ENCODE assay signal across 8 mouse cellular contexts in the genomic region with DNA sequence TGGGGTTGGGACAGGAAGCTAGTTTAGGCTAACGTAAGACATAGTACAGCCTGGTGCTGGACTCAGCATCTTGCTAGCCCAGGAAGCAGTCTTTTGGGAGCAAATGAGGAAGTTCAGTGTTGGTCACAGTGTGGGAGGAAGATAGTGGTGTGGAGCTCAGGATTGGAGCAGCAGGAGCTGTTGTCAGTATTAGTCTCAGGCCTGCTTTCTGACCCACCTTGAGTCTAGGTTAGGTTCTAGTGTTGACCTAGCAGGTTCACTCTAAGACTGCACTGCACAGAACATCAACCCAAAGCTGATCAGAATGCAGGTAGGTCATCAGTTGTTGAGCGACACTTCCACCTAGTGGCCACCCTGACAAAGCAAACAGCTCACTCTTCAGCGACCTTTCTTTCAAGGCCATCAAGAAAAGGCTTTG. TPM values are rescaled to one million over a fixed set of nuclear protein-coding genes. Genes with fewer than 3 reads are reported as not detected.
DNase-seq lines count a peak whose midpoint lies in the region; ATAC-seq and TF ChIP-seq lines count a peak whose summit lies in the region.

No protein-coding gene starts in this region.

- ATAC-seq in G1E (ENCODE audit: extremely low read depth, insufficient number of reproducible peaks, low FRiP score, poor library complexity, severe bottlenecking), result peak; percentile 45
- peak; percentile 18; the same call in 1 of the 2 replicates for ATAC-seq in heart, embryonic 15.5 days (replicated peaks; ENCODE audit: insufficient number of reproducible peaks, insufficient read depth, low FRiP score, low read depth)
- ATAC-seq in megakaryocyte-erythroid progenitor cell, adult 5-6 weeks (replicated peaks; ENCODE audit: low FRiP score, low TSS enrichment, poor library complexity, severe bottlenecking), result peak; percentile 46
- ATAC-seq in stomach, embryonic 14.5 days (ENCODE audit: insufficient number of reproducible peaks, insufficient read depth, low FRiP score, low read depth), result peak; percentile 73; the same call in 1 of the 2 replicates

- 42% methylated on average over 3 of the region's 3 CpGs for WGBS in heart, embryonic 15.5 days
- WGBS in stomach, embryonic 14.5 days, result 47% methylated on average over 3 of the region's 3 CpGs

- H3K27ac ChIP-seq in heart, embryonic 15.5 days, result peak overlapping the region; percentile 60
- no peak overlapping the region for H3K27ac ChIP-seq in stomach, embryonic 14.5 days (ENCODE audit: low read length)

- peaks cover 56% of the 10 kb centered on the region for H3K4me1 ChIP-seq in G1E (ENCODE audit: insufficient read depth, low read depth, low read length)
- H3K4me1 ChIP-seq in heart, embryonic 15.5 days (replicated peaks), result peaks cover 10% of the 10 kb centered on the region
- no peaks in the 10 kb centered on the region for H3K4me1 ChIP-seq in stomach, embryonic 14.5 days (ENCODE audit: control insufficient read depth, insufficient read depth, low read length)

- peak; percentile 71 to 73 for DNase-seq in B cell, adult 2 months
- DNase-seq in G1E (ENCODE audit: low spot score), result peak; percentile 58
- DNase-seq in cerebellum, adult 8-10 months, result peak; percentile 60
- peak; percentile 74 to 76 for DNase-seq in kidney, postnatal 25 days
- no peak for DNase-seq in gastrocnemius, postnatal 4 days (ENCODE audit: low spot score in 2 of 2)

- no peak overlapping the region for H3K4me2 ChIP-seq in heart, embryonic 15.5 days
- H3K4me2 ChIP-seq in stomach, embryonic 14.5 days (replicated peaks; ENCODE audit: low read depth, low read length), result no peak overlapping the region

- peak; percentile 39; the same call in 1 of the 2 replicates for TF ChIP-seq CTCF in G1E (IDR thresholded peaks at IDR 0.05; ENCODE audit: low read depth, low read length)

- no peaks in the 10 kb centered on the region for H3K9me3 ChIP-seq in G1E (replicated peaks)
- no peaks in the 10 kb centered on the region for H3K9me3 ChIP-seq in heart, embryonic 15.5 days (replicated peaks)
- H3K9me3 ChIP-seq in stomach, embryonic 14.5 days (ENCODE audit: control insufficient read depth, low read depth, low read length), result no peaks in the 10 kb centered on the region

- H3K4me3 ChIP-seq in G1E (ENCODE audit: low read depth, low read length), result no peak overlapping the region; the same call in 1 of the 2 replicates
- no peak overlapping the region for H3K4me3 ChIP-seq in heart, embryonic 15.5 days
- no peak overlapping the region for H3K4me3 ChIP-seq in stomach, embryonic 14.5 days (ENCODE audit: low read depth, low read length)

- no peak overlapping the region for H3K9ac ChIP-seq in heart, embryonic 15.5 days
- no peak overlapping the region for H3K9ac ChIP-seq in stomach, embryonic 14.5 days (replicated peaks; ENCODE audit: low read depth, low read length)

- peaks cover 98% of the 10 kb centered on the region for H3K36me3 ChIP-seq in G1E (replicated peaks)
- H3K36me3 ChIP-seq in heart, embryonic 15.5 days, result peaks cover 56% of the 10 kb centered on the region
- H3K36me3 ChIP-seq in stomach, embryonic 14.5 days (ENCODE audit: control insufficient read depth, insufficient read depth, low read length), result peaks cover 58% of the 10 kb centered on the region

- no peaks in the 10 kb centered on the region for H3K27me3 ChIP-seq in G1E (ENCODE audit: insufficient read depth, low read length)
- H3K27me3 ChIP-seq in heart, embryonic 15.5 days, result no peaks in the 10 kb centered on the region
- no peaks in the 10 kb centered on the region for H3K27me3 ChIP-seq in stomach, embryonic 14.5 days (ENCODE audit: control insufficient read depth, insufficient read depth, low read length)

RNA-seq across cellular contexts. Expression of a gene that starts 1.0 kb away (rescaled TPM):
- total RNA-seq in G1E (2014; fragmentation: Nextera tagmentation), result 66.2 and 69.5 TPM in 2 replicates
- 267 and 318 TPM in 2 replicates for total RNA-seq in G1E (2017)
- polyA plus RNA-seq in G1E (2012), result 461 and 527 TPM in 2 replicates
- polyA plus RNA-seq in heart, embryonic 15.5 days (2015; fragmentation: Nextera tagmentation; extraction: Ambion mirVana), result 6.5 and 18.3 TPM in 2 replicates
- 151 and 153 TPM in 2 replicates for total RNA-seq in megakaryocyte-erythroid progenitor cell, adult 5-6 weeks (2014; fragmentation: Nextera tagmentation)
- 220 and 247 TPM in 2 replicates for total RNA-seq in megakaryocyte-erythroid progenitor cell, adult 5-6 weeks (2017)
- 8.2 and 8.3 TPM in 2 replicates for polyA plus RNA-seq in stomach, embryonic 14.5 days (2014; fragmentation: Nextera tagmentation; extraction: Ambion mirVana)
- 1 to 10 TPM; 5.3 to 5.4 TPM for total RNA-seq in gastrocnemius, postnatal 4 days (2021)

RNA-seq across cellular contexts. Expression of a gene that starts 19.5 kb away (rescaled TPM):
- 301 and 356 TPM in 2 replicates for total RNA-seq in G1E (2014; fragmentation: Nextera tagmentation)
- 267 and 279 TPM in 2 replicates for total RNA-seq in G1E (2017)
- polyA plus RNA-seq in G1E (2012), result 136 and 224 TPM in 2 replicates
- polyA plus RNA-seq in heart, embryonic 15.5 days (2015; fragmentation: Nextera tagmentation; extraction: Ambion mirVana), result 168 and 203 TPM in 2 replicates
- total RNA-seq in megakaryocyte-erythroid progenitor cell, adult 5-6 weeks (2014; fragmentation: Nextera tagmentation), result 183 and 212 TPM in 2 replicates
- total RNA-seq in megakaryocyte-erythroid progenitor cell, adult 5-6 weeks (2017), result 309 and 310 TPM in 2 replicates
- polyA plus RNA-seq in stomach, embryonic 14.5 days (2014; fragmentation: Nextera tagmentation; extraction: Ambion mirVana), result 201 and 210 TPM in 2 replicates
- 100 to 1,000 TPM; 122 to 129 TPM for total RNA-seq in gastrocnemius, postnatal 4 days (2021)

RNA-seq across cellular contexts. Expression of a gene that starts 24.3 kb away (rescaled TPM):
- total RNA-seq in G1E (2014; fragmentation: Nextera tagmentation), result 2.6 and 6.1 TPM in 2 replicates
- total RNA-seq in G1E (2017), result 1.6 and 2.7 TPM in 2 replicates
- 1.2 TPM in 2 replicates for polyA plus RNA-seq in G1E (2012)
- 17.4 and 18.0 TPM in 2 replicates for polyA plus RNA-seq in heart, embryonic 15.5 days (2015; fragmentation: Nextera tagmentation; extraction: Ambion mirVana)
- total RNA-seq in megakaryocyte-erythroid progenitor cell, adult 5-6 weeks (2014; fragmentation: Nextera tagmentation), result 0.57 and 1.9 TPM in 2 replicates
- total RNA-seq in megakaryocyte-erythroid progenitor cell, adult 5-6 weeks (2017), result 3.4 TPM in 1 of 2 replicates, not detected in the other
- 9.6 and 11.5 TPM in 2 replicates for polyA plus RNA-seq in stomach, embryonic 14.5 days (2014; fragmentation: Nextera tagmentation; extraction: Ambion mirVana)
- total RNA-seq in gastrocnemius, postnatal 4 days (2021), result 10 to 100 TPM; 18.4 to 19.5 TPM

RNA-seq across cellular contexts. Expression of a gene that starts 24.3 kb away (rescaled TPM):
- 16.6 and 30.0 TPM in 2 replicates for total RNA-seq in G1E (2014; fragmentation: Nextera tagmentation)
- 17.8 and 21.0 TPM in 2 replicates for total RNA-seq in G1E (2017)
- polyA plus RNA-seq in G1E (2012), result 19.2 and 23.9 TPM in 2 replicates
- polyA plus RNA-seq in heart, embryonic 15.5 days (2015; fragmentation: Nextera tagmentation; extraction: Ambion mirVana), result 29.9 TPM in 2 replicates
- 11.1 TPM in 2 replicates for total RNA-seq in megakaryocyte-erythroid progenitor cell, adult 5-6 weeks (2014; fragmentation: Nextera tagmentation)
- total RNA-seq in megakaryocyte-erythroid progenitor cell, adult 5-6 weeks (2017), result 5.4 and 6.5 TPM in 2 replicates
- 15.3 and 19.6 TPM in 2 replicates for polyA plus RNA-seq in stomach, embryonic 14.5 days (2014; fragmentation: Nextera tagmentation; extraction: Ambion mirVana)
- total RNA-seq in gastrocnemius, postnatal 4 days (2021), result 10 to 100 TPM; 17.1 to 23.6 TPM

RNA-seq across cellular contexts. Expression of a gene that starts 27.9 kb away (rescaled TPM):
- total RNA-seq in G1E (2014; fragmentation: Nextera tagmentation) (29.4 and 29.5 TPM in 2 replicates), G1E (2017) (11.6 and 14.4 TPM in 2 replicates)
- polyA plus RNA-seq in G1E (2012), result 23.9 and 24.3 TPM in 2 replicates
- polyA plus RNA-seq in heart, embryonic 15.5 days (2015; fragmentation: Nextera tagmentation; extraction: Ambion mirVana), result 37.9 and 39.1 TPM in 2 replicates
- total RNA-seq in megakaryocyte-erythroid progenitor cell, adult 5-6 weeks (2014; fragmentation: Nextera tagmentation), result 15.0 and 17.0 TPM in 2 replicates
- 8.5 and 11.5 TPM in 2 replicates for total RNA-seq in megakaryocyte-erythroid progenitor cell, adult 5-6 weeks (2017)
- 23.8 and 31.2 TPM in 2 replicates for polyA plus RNA-seq in stomach, embryonic 14.5 days (2014; fragmentation: Nextera tagmentation; extraction: Ambion mirVana)
- 10 to 100 TPM; 32.3 to 34.2 TPM for total RNA-seq in gastrocnemius, postnatal 4 days (2021)

Comparison
In these comparisons a context has a peak if more than half of its experiments do, and no peak if none do; other contexts are left out.
1. DNase-seq: peak in B cell, adult 2 months (2 of 2), G1E (single experiment), cerebellum, adult 8-10 months (single experiment) and kidney, postnatal 25 days (2 of 2); none in gastrocnemius, postnatal 4 days (0 of 2).
2. ATAC-seq: peak in every context shown above with its lines; median percentile 73 in stomach, embryonic 14.5 days; 46 in megakaryocyte-erythroid progenitor cell, adult 5-6 weeks; 45 in G1E; 18 in heart, embryonic 15.5 days.
3. RNA of a gene that starts 1.0 kb away (total RNA-seq): 66.2 to 318 TPM in G1E and 151 to 247 TPM in megakaryocyte-erythroid progenitor cell, adult 5-6 weeks; 5.3 to 5.4 TPM in gastrocnemius, postnatal 4 days; every median in the first group is over 10 times any median in the second.